Mouse (Mus musculus) liver, embryonic 16.5 days (tissue): Measurements from ENCODE around the gene Armh3. TPM values are rescaled to one million over a fixed set of nuclear protein-coding genes. Genes with fewer than 3 reads are reported as not detected.

Experiments
- ATAC-seq: fragments of 200-750 bp; cut with Nextera tagmentation; 2 replicates; pipeline ENCODE4 v1.8.0; 2017; ENCODE audit warnings: low read depth, mild to moderate bottlenecking, moderate number of reproducible peaks, moderate library complexity
- H3K27ac ChIP-seq: fragments of 300-500 bp; sonication (generic); 2 replicates; pipeline ENCODE4 v1.5.1; 2014; ENCODE audit warnings: mild to moderate bottlenecking, low read length
- H3K27me3 ChIP-seq: fragments of 300-500 bp; sonication (generic); 2 replicates; pipeline ENCODE4 v1.6.1; 2014; ENCODE audit warnings: low read depth, low read length, mixed read lengths; ENCODE audit not compliant: control insufficient read depth, insufficient read depth
- H3K36me3 ChIP-seq: fragments of 300-500 bp; sonication (generic); 2 replicates; pipeline ENCODE4 v1.6.1; 2014; ENCODE audit warnings: mild to moderate bottlenecking; ENCODE audit not compliant: control insufficient read depth, insufficient read depth
- H3K4me1 ChIP-seq: fragments of 300-500 bp; sonication (generic); 2 replicates; pipeline ENCODE4 v1.6.1; 2014; ENCODE audit warnings: low read depth, low read length, mixed read lengths; ENCODE audit not compliant: control insufficient read depth
- H3K4me2 ChIP-seq: fragments of 300-500 bp; sonication (generic); 2 replicates; pipeline ENCODE4 v1.6.1; 2014; ENCODE audit warnings: low read depth, low read length, mixed read lengths
- H3K4me3 ChIP-seq: fragments of 300-500 bp; sonication (generic); 2 replicates; pipeline ENCODE4 v1.5.1; 2014; ENCODE audit warnings: low read depth, mild to moderate bottlenecking, low read length
- H3K9ac ChIP-seq: fragments of 300-500 bp; sonication (generic); 2 replicates; pipeline ENCODE4 v1.6.1; 2014; ENCODE audit warnings: low read depth, low read length
- H3K9me3 ChIP-seq: fragments of 300-500 bp; sonication (generic); replicated peaks from 2 replicates; pipeline ENCODE4 v1.6.1; 2016; ENCODE audit warnings: low read length; ENCODE audit not compliant: control insufficient read depth
- WGBS: fragments of 180-500 bp; shearing (Covaris S2); extraction: QIAGEN DNeasy Blood & Tissue Kit; methylation state at CpG from one replicate; pipeline ENCODE4 v1.1.7; 2014; ENCODE audit not compliant: insufficient replicate concordance; 5-methylcytosine and 5-hydroxymethylcytosine counted together
- polyA plus RNA-seq: library from polyadenylated mRNA; unstranded; fragments of >200 nt; fragmentation: Nextera tagmentation; extraction: Ambion mirVana; gene quantifications from 2 replicates; pipeline ENCODE4 v1.2.1, GENCODE M21; 2015

The Armh3 gene
- polyA plus RNA-seq, 1 experiment from 2014 or later = 4.7 TPM

DNA sequence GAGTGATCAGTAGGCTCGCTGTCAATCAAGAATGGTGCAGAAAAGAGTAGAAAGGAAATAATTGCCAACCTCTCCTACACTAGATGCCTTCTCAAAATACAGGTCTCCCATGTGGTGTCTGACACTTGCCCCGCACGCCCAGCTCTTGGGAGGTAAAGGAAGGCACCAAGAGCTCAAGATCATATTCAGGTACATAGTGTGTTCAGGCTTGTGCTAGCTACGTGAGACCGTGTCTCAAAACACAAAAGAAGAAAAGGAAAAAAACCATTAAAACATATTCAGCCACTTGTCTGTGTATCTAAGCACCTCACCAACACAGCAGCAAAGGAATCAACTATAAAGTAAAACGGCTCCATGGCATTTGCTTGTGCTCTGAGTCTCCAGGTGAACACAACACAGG, 85.9 kb downstream of the Armh3 start:
- H3K9me3 ChIP-seq = no peaks in the 10 kb centered on the region
- ATAC-seq = no peak
- no peak overlapping the region for H3K27ac ChIP-seq
- no peaks in the 10 kb centered on the region for H3K36me3 ChIP-seq
- H3K9ac ChIP-seq = no peak overlapping the region
- H3K27me3 ChIP-seq = no peaks in the 10 kb centered on the region
- H3K4me1 ChIP-seq = no peaks in the 10 kb centered on the region
- WGBS = 71% methylated on average over 6 of the region's 6 CpGs
- H3K4me2 ChIP-seq = no peak overlapping the region
- H3K4me3 ChIP-seq = no peak overlapping the region

DNA sequence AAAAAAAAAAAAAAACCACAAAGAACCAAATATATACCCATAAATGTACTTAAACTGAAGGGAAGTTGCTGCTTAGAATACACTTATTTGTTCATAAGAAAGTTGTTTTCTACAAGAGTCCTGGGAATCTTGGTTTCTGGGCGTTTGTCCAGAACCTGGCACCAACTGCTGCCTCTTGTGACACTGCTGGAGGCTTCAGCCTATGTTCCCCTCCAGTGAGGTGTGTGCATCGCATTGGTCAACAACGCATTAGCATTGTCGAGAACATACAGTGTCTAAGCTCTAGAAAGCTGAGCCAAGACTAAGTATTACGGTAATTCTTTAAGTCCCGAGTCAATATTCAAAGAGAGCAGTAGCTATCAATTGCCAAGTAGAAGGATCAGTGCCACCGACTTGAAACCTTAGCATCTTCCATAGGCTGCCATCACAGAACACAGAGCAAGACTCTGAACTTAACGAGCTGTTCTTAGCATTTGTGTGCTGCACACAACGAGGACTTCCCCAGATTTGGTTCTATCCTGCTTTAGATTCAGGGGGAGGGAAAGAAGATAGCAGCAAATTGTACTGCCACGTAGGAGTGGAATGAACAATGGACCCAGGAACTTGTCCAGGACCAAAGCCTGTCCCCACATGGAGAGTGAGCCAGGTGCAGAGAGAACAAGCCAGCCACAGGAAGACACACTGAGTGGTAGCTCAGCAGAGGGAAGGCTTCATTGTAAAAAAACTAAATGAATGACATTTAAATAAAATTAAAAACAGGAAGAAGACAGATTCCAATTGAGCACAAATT, 86.9 kb downstream of the Armh3 start:
- H3K9ac ChIP-seq = no peak overlapping the region
- no peak for ATAC-seq
- H3K4me2 ChIP-seq = no peak overlapping the region
- WGBS = 72% methylated on average over 10 of the region's 10 CpGs
- no peaks in the 10 kb centered on the region for H3K27me3 ChIP-seq
- no peak overlapping the region for H3K27ac ChIP-seq
- H3K4me3 ChIP-seq = no peak overlapping the region
- H3K4me1 ChIP-seq = no peaks in the 10 kb centered on the region
- H3K9me3 ChIP-seq = no peaks in the 10 kb centered on the region
- H3K36me3 ChIP-seq = no peaks in the 10 kb centered on the region

DNA sequence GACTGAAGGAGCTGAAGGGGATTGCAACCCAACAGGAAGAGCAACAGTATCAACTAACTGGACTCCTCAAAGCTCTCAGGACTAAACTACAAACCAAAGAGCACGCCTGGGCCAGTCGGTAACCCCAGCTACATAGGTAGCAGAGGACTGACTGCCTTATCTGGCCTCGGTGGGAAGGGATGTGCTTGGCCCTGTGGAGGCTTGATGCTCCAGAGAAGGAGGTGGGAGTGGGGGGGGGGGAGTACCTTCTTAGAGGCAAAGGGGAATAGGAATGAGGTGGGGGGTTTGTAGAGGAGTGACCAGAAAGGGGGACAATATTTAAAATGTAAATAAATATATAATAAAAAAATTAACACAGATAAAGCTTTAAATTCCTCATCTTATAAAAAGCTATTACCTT, 90.0 kb downstream of the Armh3 start:
- Histone ChIP-seq H3K9ac (no peak overlapping the region), H3K9me3 (no peaks in the 10 kb centered on the region), H3K36me3 (no peaks in the 10 kb centered on the region), H3K27ac (no peak overlapping the region), H3K4me3 (no peak overlapping the region), H3K4me2 (no peak overlapping the region), H3K4me1 (no peaks in the 10 kb centered on the region), H3K27me3 (no peaks in the 10 kb centered on the region)
- WGBS = 70% methylated on average over 3 of the region's 3 CpGs
- ATAC-seq = no peak

DNA sequence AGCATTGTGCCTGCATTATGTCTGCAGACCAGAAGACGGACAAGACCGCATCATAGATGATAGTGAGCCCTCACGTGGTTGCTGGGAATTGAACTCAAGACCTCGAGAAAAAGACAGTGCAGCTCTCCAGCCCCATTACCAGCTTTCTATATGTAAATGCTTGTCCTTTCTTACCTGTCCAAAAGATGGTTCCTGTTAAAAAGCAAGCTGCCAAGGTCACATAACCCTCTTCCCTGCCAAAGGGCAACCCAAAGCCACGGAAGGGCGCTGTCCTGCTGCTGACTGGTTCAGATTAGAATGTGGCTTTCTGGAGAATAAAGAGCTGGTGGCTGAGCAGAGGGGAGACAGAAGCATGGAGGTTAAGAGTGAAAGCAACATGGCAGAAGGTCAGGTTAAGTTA, 90.9 kb downstream of the Armh3 start:
- Histone ChIP-seq H3K4me2 (no peak overlapping the region), H3K4me1 (no peaks in the 10 kb centered on the region), H3K27ac (no peak overlapping the region), H3K4me3 (no peak overlapping the region), H3K9ac (no peak overlapping the region), H3K36me3 (no peaks in the 10 kb centered on the region), H3K27me3 (no peaks in the 10 kb centered on the region), H3K9me3 (no peaks in the 10 kb centered on the region)
- no peak for ATAC-seq
- 77% methylated on average over 6 of the region's 6 CpGs for WGBS

DNA sequence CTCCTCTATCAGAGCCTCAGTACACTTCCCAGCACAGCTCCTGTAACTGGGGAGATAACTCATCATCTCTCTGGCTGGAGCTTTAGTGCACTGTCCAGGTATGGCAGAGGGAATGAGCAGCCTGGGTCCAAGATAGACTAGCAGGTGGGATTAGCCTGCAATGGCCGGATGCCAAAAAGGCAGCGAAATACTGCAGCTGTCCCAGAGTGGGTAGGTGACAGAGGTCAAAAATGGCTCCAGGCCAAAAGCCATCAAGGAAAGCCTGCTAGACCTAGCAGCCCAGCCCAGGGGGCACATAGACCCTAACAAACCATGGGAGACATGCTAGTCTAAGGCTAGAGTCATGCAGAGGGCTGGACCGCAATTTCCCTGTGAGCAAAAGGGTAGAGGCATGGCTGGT, 94.4 kb downstream of the Armh3 start:
- 72% methylated on average over 3 of the region's 3 CpGs for WGBS

DNA sequence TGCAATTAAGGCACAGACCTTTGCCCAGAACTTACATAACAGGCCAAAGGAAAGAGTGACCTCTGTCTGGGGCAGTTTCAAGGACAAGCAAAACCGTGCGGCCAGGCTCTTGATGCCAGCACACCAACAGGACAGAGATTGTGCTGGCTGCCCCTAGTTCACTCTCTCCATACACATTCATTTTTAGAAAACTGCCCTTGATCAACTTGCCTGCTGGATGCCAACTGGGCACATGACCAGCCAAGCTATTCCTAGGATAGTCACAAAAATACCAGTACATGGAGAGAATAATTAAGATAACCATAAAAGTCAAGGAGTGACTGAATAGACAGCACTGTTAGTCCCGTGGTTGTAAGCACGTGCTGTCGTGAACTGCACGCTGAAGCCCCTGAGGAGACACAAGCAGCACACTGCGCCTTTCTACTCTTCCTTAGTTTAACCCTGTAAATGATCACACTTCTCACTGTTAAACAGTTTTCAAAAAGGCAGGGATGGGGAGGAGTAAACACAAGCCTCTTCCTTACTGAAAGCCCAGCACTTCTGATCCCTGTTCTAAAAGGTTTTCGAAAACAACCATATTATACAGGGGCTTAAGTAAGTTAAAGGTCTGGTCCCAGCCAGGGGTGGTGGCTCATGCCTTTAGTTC, 95.8 kb downstream of the Armh3 start:
- no peak for ATAC-seq
- Histone ChIP-seq H3K27me3 (no peaks in the 10 kb centered on the region), H3K27ac (no peak overlapping the region), H3K4me1 (no peaks in the 10 kb centered on the region), H3K4me3 (no peak overlapping the region), H3K9me3 (no peaks in the 10 kb centered on the region), H3K36me3 (no peaks in the 10 kb centered on the region), H3K9ac (no peak overlapping the region), H3K4me2 (no peak overlapping the region)
- 74% methylated on average over 8 of the region's 8 CpGs for WGBS

More for the DNA sequence above, 94.4 kb downstream of the Armh3 start:
- Histone ChIP-seq H3K9ac (no peak overlapping the region), H3K9me3 (no peaks in the 10 kb centered on the region), H3K27ac (no peak overlapping the region), H3K4me2 (no peak overlapping the region), H3K4me1 (no peaks in the 10 kb centered on the region), H3K36me3 (no peaks in the 10 kb centered on the region), H3K4me3 (no peak overlapping the region), H3K27me3 (no peaks in the 10 kb centered on the region)
- ATAC-seq = no peak

DNA sequence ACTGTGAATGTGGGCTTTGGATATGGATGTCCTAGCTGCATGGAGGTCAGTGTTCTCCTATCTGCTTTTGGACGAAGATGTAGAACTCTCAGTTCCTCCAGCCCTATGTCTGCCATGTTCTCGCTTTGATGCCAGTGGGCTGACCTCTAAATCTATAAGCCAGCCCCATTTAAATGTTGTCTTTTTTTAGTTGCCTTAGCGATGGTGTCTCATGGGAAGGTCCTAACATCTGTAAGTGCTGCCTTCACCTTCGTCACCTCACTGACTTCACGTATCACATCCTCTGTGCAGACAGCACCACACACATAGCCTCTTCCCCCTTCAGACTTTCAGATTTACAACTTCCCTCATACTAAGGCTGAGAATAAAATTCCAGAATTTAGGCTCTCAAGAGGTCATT, 97.5 kb downstream of the Armh3 start:
- WGBS = 79% methylated on average over 5 of the region's 5 CpGs
- no peaks in the 10 kb centered on the region for H3K36me3 ChIP-seq
- H3K9ac ChIP-seq = no peak overlapping the region
- H3K9me3 ChIP-seq = no peaks in the 10 kb centered on the region
- no peaks in the 10 kb centered on the region for H3K4me1 ChIP-seq
- no peak overlapping the region for H3K27ac ChIP-seq
- H3K4me3 ChIP-seq = no peak overlapping the region
- no peak for ATAC-seq
- no peaks in the 10 kb centered on the region for H3K27me3 ChIP-seq
- no peak overlapping the region for H3K4me2 ChIP-seq

DNA sequence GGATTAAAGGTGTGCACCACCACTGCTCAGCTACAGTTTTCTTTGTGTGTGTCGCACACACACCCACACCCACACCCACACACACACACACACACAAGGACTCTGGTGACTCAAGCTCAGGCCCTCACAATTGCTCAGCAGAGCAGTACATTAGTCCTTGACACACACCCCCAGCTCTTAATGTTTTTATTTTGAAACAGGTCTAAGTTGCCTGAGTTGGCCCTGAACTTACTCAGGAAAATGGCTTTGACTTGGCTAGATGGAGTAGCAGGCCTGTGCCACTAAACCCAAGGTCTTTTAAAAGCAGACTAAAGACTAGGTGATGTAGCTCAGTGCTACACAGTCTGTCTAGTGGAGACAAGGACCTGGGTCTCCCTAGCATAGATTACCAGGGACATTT, 102.6 kb downstream of the Armh3 start:
- WGBS = 79% methylated on average over 1 of the region's 1 CpGs

DNA sequence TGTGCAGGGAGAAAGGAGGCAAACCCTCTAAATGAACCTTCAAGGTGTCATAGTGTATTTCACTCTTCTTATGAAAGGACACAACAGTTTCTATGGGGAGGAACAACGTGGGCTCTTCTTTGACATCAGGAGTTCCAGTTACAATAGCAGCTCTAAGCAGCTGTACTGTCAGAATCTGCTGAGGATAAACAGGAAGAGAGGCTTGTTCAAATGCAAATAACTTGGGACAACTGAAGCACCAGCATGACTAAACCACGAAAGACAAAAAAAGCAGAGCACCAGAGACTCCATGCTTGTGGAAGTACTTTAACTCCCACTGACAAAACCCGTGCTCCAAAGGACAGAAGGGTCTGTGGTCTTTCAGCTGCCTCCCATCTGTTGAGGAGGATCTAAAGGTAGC, 116.2 kb downstream of the Armh3 start:
- 44% methylated on average over 3 of the region's 3 CpGs for WGBS
- no peaks in the 10 kb centered on the region for H3K4me1 ChIP-seq
- no peaks in the 10 kb centered on the region for H3K9me3 ChIP-seq
- no peak overlapping the region for H3K9ac ChIP-seq
- no peak overlapping the region for H3K27ac ChIP-seq
- no peaks in the 10 kb centered on the region for H3K36me3 ChIP-seq
- ATAC-seq = no peak
- H3K4me3 ChIP-seq = no peak overlapping the region
- H3K4me2 ChIP-seq = no peak overlapping the region
- no peaks in the 10 kb centered on the region for H3K27me3 ChIP-seq

More for the DNA sequence above, 102.6 kb downstream of the Armh3 start:
- Histone ChIP-seq H3K4me3 (no peak overlapping the region), H3K4me2 (no peak overlapping the region), H3K27ac (no peak overlapping the region), H3K4me1 (no peaks in the 10 kb centered on the region), H3K9ac (no peak overlapping the region), H3K36me3 (no peaks in the 10 kb centered on the region), H3K9me3 (no peaks in the 10 kb centered on the region), H3K27me3 (no peaks in the 10 kb centered on the region)
- no peak for ATAC-seq
